Comparison of ENCODE assay signal across 9 mouse cellular contexts in genomic region chr9:61375802-61376561, GRCm38 (mm10). TPM values are rescaled to one million over a fixed set of nuclear protein-coding genes. Genes with fewer than 3 reads are reported as not detected.
DNase-seq lines count a peak whose midpoint lies in the region; ATAC-seq and TF ChIP-seq lines count a peak whose summit lies in the region.
"Had no signal": no experiment of that assay in that cellular context is flagged by ENCODE, and none has a peak within 500 bp of the region (broad histone marks: within the 10 kb centered on the region; RNA-seq: fewer than 3 reads in every experiment).

No protein-coding gene starts in this region.

- peak overlapping the region; percentile 49 for H3K9ac ChIP-seq in embryonic facial prominence, embryonic 11.5 days (replicated peaks; ENCODE audit: low read length)
- H3K9ac ChIP-seq in hindbrain, postnatal 0 days (replicated peaks; ENCODE audit: low read length), result peak overlapping the region; percentile 18; the same call in 1 of the 2 replicates
- peak overlapping the region; percentile 42 for H3K9ac ChIP-seq in midbrain, embryonic 15.5 days

- no peak for ATAC-seq in embryonic facial prominence, embryonic 11.5 days (replicated peaks; ENCODE audit: insufficient number of reproducible peaks, low FRiP score, low TSS enrichment, low read depth)
- ATAC-seq in hindbrain, postnatal 0 days, result no peak
- no peak for ATAC-seq in midbrain, embryonic 15.5 days (replicated peaks)

- H3K4me3 ChIP-seq in layer of hippocampus, adult 2 months, result peak overlapping the region; percentile 18; the same call in 1 of the 2 replicates
- H3K4me3 ChIP-seq in embryonic facial prominence, embryonic 11.5 days (ENCODE audit: low read depth, low read length), result peak overlapping the region; percentile 97
- peak overlapping the region; percentile 16 for H3K4me3 ChIP-seq in hindbrain, postnatal 0 days (ENCODE audit: low read length)
- peak overlapping the region; percentile 84 for H3K4me3 ChIP-seq in midbrain, embryonic 15.5 days

- DNase-seq in layer of hippocampus, adult 2 months (ENCODE audit: low spot score in 2 of 2), result no peak
- DNase-seq in layer of hippocampus, postnatal 10 days (ENCODE audit: low spot score in 2 of 2), result no peak
- no peak for DNase-seq in embryonic facial prominence, embryonic 11.5 days (ENCODE audit: low spot score)
- peak; percentile 29 for DNase-seq in hindbrain, postnatal 0 days (ENCODE audit: low spot score)
- DNase-seq in embryo, embryonic 11 days, result no peak
- DNase-seq in spleen, adult 12 weeks (ENCODE audit: low spot score), result no peak
- no peak for DNase-seq in right cerebral cortex, postnatal 25 days

- WGBS in embryonic facial prominence, embryonic 11.5 days, result 40% methylated on average over 11 of the region's 11 CpGs
- WGBS in hindbrain, postnatal 0 days, result 39% methylated on average over 11 of the region's 11 CpGs
- WGBS in midbrain, embryonic 15.5 days, result 31% methylated on average over 11 of the region's 11 CpGs

- peak overlapping the region; percentile 65 for H3K4me2 ChIP-seq in embryonic facial prominence, embryonic 11.5 days (ENCODE audit: low read depth, low read length)
- peak overlapping the region; percentile 75 for H3K4me2 ChIP-seq in hindbrain, postnatal 0 days (ENCODE audit: low read depth, low read length)
- peak overlapping the region; percentile 79 for H3K4me2 ChIP-seq in midbrain, embryonic 15.5 days

- no peaks in the 10 kb centered on the region for H3K9me3 ChIP-seq in embryonic facial prominence, embryonic 11.5 days (replicated peaks; ENCODE audit: control insufficient read depth, low read length)
- no peaks in the 10 kb centered on the region for H3K9me3 ChIP-seq in hindbrain, postnatal 0 days (ENCODE audit: low read length)
- H3K9me3 ChIP-seq in midbrain, embryonic 15.5 days, result no peaks in the 10 kb centered on the region
- H3K9me3 ChIP-seq: megakaryocyte, embryonic 14.5 days had no signal

- no peaks in the 10 kb centered on the region for H3K27me3 ChIP-seq in embryonic facial prominence, embryonic 11.5 days (ENCODE audit: control insufficient read depth, insufficient read depth, low read length)
- H3K27me3 ChIP-seq in hindbrain, postnatal 0 days (ENCODE audit: insufficient read depth, low read length), result no peaks in the 10 kb centered on the region
- no peaks in the 10 kb centered on the region for H3K27me3 ChIP-seq in midbrain, embryonic 15.5 days (replicated peaks)

- H3K36me3 ChIP-seq in embryonic facial prominence, embryonic 11.5 days (replicated peaks; ENCODE audit: control insufficient read depth, insufficient read depth, low read depth, low read length), result no peaks in the 10 kb centered on the region; the same call in none of the 2 replicates
- H3K36me3 ChIP-seq in hindbrain, postnatal 0 days (ENCODE audit: insufficient read depth, low read length), result no peaks in the 10 kb centered on the region
- H3K36me3 ChIP-seq in midbrain, embryonic 15.5 days (replicated peaks), result no peaks in the 10 kb centered on the region

- TF ChIP-seq CTCF in layer of hippocampus, adult 2 months (conservative IDR thresholded peaks at IDR 0.05), result no peak
- TF ChIP-seq CTCF in hindbrain, postnatal 0 days (IDR thresholded peaks at IDR 0.05; ENCODE audit: low read depth), result no peak

- no peak overlapping the region for H3K27ac ChIP-seq in layer of hippocampus, adult 2 months
- no peak overlapping the region for H3K27ac ChIP-seq in embryonic facial prominence, embryonic 11.5 days (replicated peaks; ENCODE audit: low read depth, low read length)
- no peak overlapping the region for H3K27ac ChIP-seq in hindbrain, postnatal 0 days
- H3K27ac ChIP-seq in midbrain, embryonic 15.5 days, result no peak overlapping the region

- H3K4me1 ChIP-seq in embryonic facial prominence, embryonic 11.5 days (ENCODE audit: control insufficient read depth, insufficient read depth, low read length), result peaks cover 38% of the 10 kb centered on the region
- H3K4me1 ChIP-seq in hindbrain, postnatal 0 days (ENCODE audit: insufficient read depth, low read length), result peaks cover 59% of the 10 kb centered on the region
- H3K4me1 ChIP-seq in midbrain, embryonic 15.5 days, result peaks cover 78% of the 10 kb centered on the region

RNA-seq across cellular contexts. Expression of gene Tle3, which starts 3.8 kb away (rescaled TPM):
- 10 to 100 TPM; 53.1 to 57.2 TPM for total RNA-seq in layer of hippocampus, adult 2 months (2021)
- total RNA-seq in layer of hippocampus, postnatal 10 days (2021), result 10 to 100 TPM; 63.2 to 72.5 TPM
- 31.4 and 37.7 TPM in 2 replicates for polyA plus RNA-seq in embryonic facial prominence, embryonic 11.5 days (2014; fragmentation: Nextera tagmentation; extraction: Ambion mirVana)
- total RNA-seq in hindbrain, postnatal 0 days (2014; rRNA removed), result 74.1 and 81.3 TPM in 2 replicates
- polyA plus RNA-seq in hindbrain, postnatal 0 days (2015; fragmentation: Nextera tagmentation; extraction: Ambion mirVana), result 15.5 and 17.7 TPM in 2 replicates
- polyA plus RNA-seq in midbrain, embryonic 15.5 days (2015; fragmentation: Nextera tagmentation; extraction: Ambion mirVana), result 34.9 and 39.1 TPM in 2 replicates

Comparison
In these comparisons a context has a peak if more than half of its experiments do, and no peak if none do; other contexts are left out.
1. H3K4me3 ChIP-seq: peak in every context shown above with its lines; median percentile 97 in embryonic facial prominence, embryonic 11.5 days; 84 in midbrain, embryonic 15.5 days; 18 in layer of hippocampus, adult 2 months; 16 in hindbrain, postnatal 0 days.